Mouse (Mus musculus): Measurements from ENCODE around the gene Cpsf2. TPM values are rescaled to one million over a fixed set of nuclear protein-coding genes. Genes with fewer than 3 reads are reported as not detected.

Cpsf2 gene
- total and polyA plus RNA-seq, 3 experiments: 3.7 to 13.3 (median 12.3) TPM

DNA sequence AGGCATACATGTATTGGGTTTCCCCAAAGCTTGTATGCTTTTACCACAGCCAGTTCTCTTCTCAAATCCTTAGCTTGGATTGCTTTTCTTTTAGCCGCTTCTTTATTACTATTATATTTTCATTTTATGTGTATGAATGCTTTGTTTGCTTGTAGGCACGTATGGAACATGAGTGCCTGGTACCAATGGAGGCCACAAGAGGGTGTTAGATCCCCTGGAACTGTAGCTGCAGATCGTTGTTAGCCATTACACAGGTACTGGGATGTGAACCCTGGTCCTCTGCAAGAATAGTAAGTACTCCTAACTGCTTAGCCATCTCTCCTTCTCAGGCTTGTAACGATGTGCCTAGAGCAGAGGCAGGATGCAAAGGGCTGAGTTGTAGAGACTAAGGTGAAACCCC lies 78.4 kb downstream of the Cpsf2 start:
- H3K4me3 ChIP-seq: no peak overlapping the region
- H3K79me2 ChIP-seq (replicated peaks; ENCODE audit: control insufficient read depth, insufficient read depth, low read length): no peaks in the 10 kb centered on the region
- no peaks in the 10 kb centered on the region for H3K36me3 ChIP-seq (ENCODE audit: control insufficient read depth, insufficient read depth, low read length)
- 90% methylated on average over 4 of the region's 4 CpGs for WGBS
- no peaks in the 10 kb centered on the region for H3K27me3 ChIP-seq (ENCODE audit: control insufficient read depth, insufficient read depth, low read length)
- intact Hi-C loops (cut with DNase I): no loop called here
- no peak overlapping the region for H3K9ac ChIP-seq (ENCODE audit: low read depth, low read length)
- H3K27ac ChIP-seq: no peak overlapping the region
- H3K4me1 ChIP-seq (ENCODE audit: control insufficient read depth, insufficient read depth, low read length): no peaks in the 10 kb centered on the region
- TF ChIP-seq POLR2A (IDR thresholded peaks at IDR 0.05; ENCODE audit: insufficient read depth, low read depth, low read length) (no peak), CTCF (IDR thresholded peaks at IDR 0.05) (0 out of 2 replicates have a peak, but pooled peaks have one; percentile 19)
- no peak for DNase-seq

DNA sequence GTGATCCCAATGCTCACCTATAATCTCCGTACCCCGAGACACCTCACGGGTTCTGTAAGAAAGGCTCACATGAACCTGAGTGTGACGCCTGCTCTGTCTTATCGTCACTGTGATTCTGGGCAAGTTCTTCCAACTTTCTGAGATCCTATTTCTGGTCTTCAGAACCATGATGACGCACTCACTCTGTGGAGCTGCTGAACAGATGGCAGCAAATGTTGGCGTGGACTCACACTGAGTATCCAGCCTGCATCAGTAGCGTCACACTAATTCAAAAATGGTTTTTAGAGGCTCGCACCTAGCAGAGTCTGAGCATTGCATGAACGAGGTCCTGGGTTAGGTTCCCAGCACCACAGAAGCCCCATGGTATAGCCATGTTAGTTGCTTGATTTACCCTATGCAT lies 80.0 kb downstream of the Cpsf2 start:
- H3K4me3 ChIP-seq: no peak overlapping the region
- no peaks in the 10 kb centered on the region for H3K27me3 ChIP-seq (ENCODE audit: control insufficient read depth, insufficient read depth, low read length)
- TF ChIP-seq CTCF (IDR thresholded peaks at IDR 0.05) (no peak), EP300 (IDR thresholded peaks at IDR 0.05; ENCODE audit: insufficient read depth, low read depth, low read length) (no peak), POLR2A (IDR thresholded peaks at IDR 0.05; ENCODE audit: insufficient read depth, low read depth, low read length) (no peak)
- 91% methylated on average over 10 of the region's 10 CpGs for WGBS
- no peak overlapping the region for H3K9ac ChIP-seq (ENCODE audit: low read depth, low read length)
- intact Hi-C loops (cut with DNase I): no loop called here
- DNase-seq: no peak
- no peaks in the 10 kb centered on the region for H3K4me1 ChIP-seq (ENCODE audit: control insufficient read depth, insufficient read depth, low read length)
- no peaks in the 10 kb centered on the region for H3K79me2 ChIP-seq (replicated peaks; ENCODE audit: control insufficient read depth, insufficient read depth, low read length)
- H3K27ac ChIP-seq: no peak overlapping the region
- no peaks in the 10 kb centered on the region for H3K36me3 ChIP-seq (ENCODE audit: control insufficient read depth, insufficient read depth, low read length)

Other genes with a start within 250 kb of the Cpsf2 start
- gene Fbln5, start 156.9 kb upstream of the Cpsf2 start, total RNA-seq (2021): 10 to 100 TPM; 23.4 to 26.9 TPM
- gene Fbln5, start 156.9 kb upstream of the Cpsf2 start, polyA plus RNA-seq (2012; rRNA removed): 40.4 and 60.4 TPM in 2 replicates
- gene Trip11, start 62.7 kb upstream of the Cpsf2 start, total RNA-seq (2021): 10 to 100 TPM; 36.6 to 40.0 TPM
- gene Trip11, start 62.7 kb upstream of the Cpsf2 start, polyA plus RNA-seq (2012; rRNA removed): 4.7 and 9.5 TPM in 2 replicates
- 10 to 100 TPM in 1 of 2 experiments, 1 to 10 TPM in 1; 7.2 to 10.2 TPM for gene Atxn3, start 17.7 kb upstream of the Cpsf2 start, total RNA-seq (2021)
- gene Atxn3, start 17.7 kb upstream of the Cpsf2 start, polyA plus RNA-seq (2012; rRNA removed): 2.6 and 5.9 TPM in 2 replicates
- 1 to 10 TPM in 1 of 2 experiments, under 1 TPM in 1; 0.50 to 1.3 TPM for gene Slc24a4, start 152.7 kb downstream of the Cpsf2 start, total RNA-seq (2021)
- gene Slc24a4, start 152.7 kb downstream of the Cpsf2 start, polyA plus RNA-seq (2012; rRNA removed): 0.98 and 1.3 TPM in 2 replicates

All from heart, adult 2 months (tissue).